Mouse (Mus musculus) ovary, postnatal 36 days (tissue): ENCODE measurements around the gene Cox7a2l.

Source experiments
- DNase-seq: peaks from one replicate; pipeline ENCODE4 v3.0.0; 2022; ENCODE audit warnings: low spot score, mixed read lengths

The Cox7a2l gene

GRCm38 (mm10) chr17:83452451-83452850 is 64.7 kb downstream of the Cox7a2l start:
- DNase-seq: no peak
